Mouse (Mus musculus) naive thymus-derived CD4-positive, alpha-beta T cell, adult 2 months (primary cell): ENCODE measurements around the gene Tgfb3.

ENCODE experiments used
- DNase-seq: peaks from one replicate; pipeline ENCODE4 v3.0.0-alpha.2; 2011; ENCODE audit warnings: low read depth

Tgfb3 gene

GRCm38 (mm10) chr12:86027747-86028146, 51.1 kb downstream of the Tgfb3 start:
- no peak for DNase-seq

GRCm38 (mm10) chr12:86027000-86027399, 51.8 kb downstream of the Tgfb3 start:
- DNase-seq, result no peak

- DNase-seq, result no peak
Measured at GRCm38 (mm10) chr12:86025480-86025879, 53.4 kb downstream of the Tgfb3 start.

GRCm38 (mm10) chr12:86024426-86024825, 54.4 kb downstream of the Tgfb3 start:
- DNase-seq, result peak; percentile 64

- no peak for DNase-seq
Measured at GRCm38 (mm10) chr12:86023081-86023871, 55.6 kb downstream of the Tgfb3 start.

- DNase-seq, result no peak
Measured at GRCm38 (mm10) chr12:86022282-86022984, 56.4 kb downstream of the Tgfb3 start.

GRCm38 (mm10) chr12:86021583-86021982, 57.3 kb downstream of the Tgfb3 start:
- no peak for DNase-seq

- DNase-seq, result no peak
Measured at GRCm38 (mm10) chr12:86017360-86017759, 61.5 kb downstream of the Tgfb3 start.

GRCm38 (mm10) chr12:86015114-86015513, 63.7 kb downstream of the Tgfb3 start:
- DNase-seq, result no peak

GRCm38 (mm10) chr12:86014621-86015020, 64.2 kb downstream of the Tgfb3 start:
- no peak for DNase-seq

GRCm38 (mm10) chr12:86014174-86014573, 64.7 kb downstream of the Tgfb3 start:
- DNase-seq, result no peak

- DNase-seq, result no peak
Measured at GRCm38 (mm10) chr12:86012195-86012594, 66.6 kb downstream of the Tgfb3 start.

GRCm38 (mm10) chr12:86010656-86011055, 68.2 kb downstream of the Tgfb3 start:
- no peak for DNase-seq

GRCm38 (mm10) chr12:86007377-86007776, 71.5 kb downstream of the Tgfb3 start:
- DNase-seq, result no peak
